Mouse (Mus musculus): ENCODE results near the gene Pard3b. TPM values are rescaled to one million over a fixed set of nuclear protein-coding genes. Genes with fewer than 3 reads are reported as not detected.
A peak's percentile ranks its signal among the peaks of the same experiment; 100 is the strongest.

Pard3b gene
- total RNA-seq, 1 experiment from 2014 or later, result 13.1 TPM

- DNase-seq, result no peak
Observed at GRCm38 (mm10) chr1:62646812-62647211, 1008.2 kb downstream of the Pard3b start.

- DNase-seq, result no peak
Observed at GRCm38 (mm10) chr1:62648116-62648515, 1009.5 kb downstream of the Pard3b start.

- DNase-seq, result no peak
Observed at GRCm38 (mm10) chr1:62648591-62648990, 1010.0 kb downstream of the Pard3b start.

GRCm38 (mm10) chr1:62650491-62650890, 1011.9 kb downstream of the Pard3b start:
- no peak for DNase-seq

- no peak for DNase-seq
Observed at GRCm38 (mm10) chr1:62654436-62654835, 1015.8 kb downstream of the Pard3b start.

- peak; percentile 57 for DNase-seq
Observed at GRCm38 (mm10) chr1:62664960-62665645, 1026.5 kb downstream of the Pard3b start.

- peak; percentile 23 for DNase-seq
Observed at GRCm38 (mm10) chr1:62665771-62666730, 1027.4 kb downstream of the Pard3b start.

GRCm38 (mm10) chr1:62666780-62667179, 1028.2 kb downstream of the Pard3b start:
- no peak for DNase-seq

GRCm38 (mm10) chr1:62678611-62679344, 1040.2 kb downstream of the Pard3b start:
- no peak for DNase-seq

GRCm38 (mm10) chr1:62679466-62679865, 1040.8 kb downstream of the Pard3b start:
- no peak for DNase-seq

GRCm38 (mm10) chr1:62682456-62683385, 1044.1 kb downstream of the Pard3b start:
- peak; percentile 27 for DNase-seq

GRCm38 (mm10) chr1:62683498-62683897, 1044.9 kb downstream of the Pard3b start:
- DNase-seq, result no peak

GRCm38 (mm10) chr1:62687511-62687910, 1048.9 kb downstream of the Pard3b start:
- no peak for DNase-seq

GRCm38 (mm10) chr1:62691175-62691574, 1052.6 kb downstream of the Pard3b start:
- no peak for DNase-seq

Measured in adrenal gland, postnatal 14 days (tissue).